Mouse (Mus musculus): ENCODE measurements around the gene Fastk.

Gene Fastk

DNA sequence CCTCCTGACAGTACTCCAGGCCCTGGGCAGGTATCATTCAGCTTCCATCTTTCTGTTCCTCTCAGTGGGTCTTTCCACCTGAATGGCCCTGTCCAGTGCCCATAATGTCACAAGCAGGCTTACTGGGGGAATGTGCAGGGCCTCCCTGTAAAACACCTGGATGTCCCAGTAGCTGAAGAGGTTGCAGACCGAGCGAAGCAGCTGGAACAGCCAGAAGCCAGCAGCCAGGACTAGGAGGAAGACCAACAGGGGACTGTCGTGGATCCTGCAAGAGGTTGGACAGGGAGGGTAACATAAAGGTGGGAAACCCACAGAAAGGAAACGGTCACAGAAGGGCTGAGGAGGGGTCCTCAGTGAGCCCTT, 55.4 kb downstream of the Fastk start:
- no peak for DNase-seq (ENCODE audit: low spot score)

DNA sequence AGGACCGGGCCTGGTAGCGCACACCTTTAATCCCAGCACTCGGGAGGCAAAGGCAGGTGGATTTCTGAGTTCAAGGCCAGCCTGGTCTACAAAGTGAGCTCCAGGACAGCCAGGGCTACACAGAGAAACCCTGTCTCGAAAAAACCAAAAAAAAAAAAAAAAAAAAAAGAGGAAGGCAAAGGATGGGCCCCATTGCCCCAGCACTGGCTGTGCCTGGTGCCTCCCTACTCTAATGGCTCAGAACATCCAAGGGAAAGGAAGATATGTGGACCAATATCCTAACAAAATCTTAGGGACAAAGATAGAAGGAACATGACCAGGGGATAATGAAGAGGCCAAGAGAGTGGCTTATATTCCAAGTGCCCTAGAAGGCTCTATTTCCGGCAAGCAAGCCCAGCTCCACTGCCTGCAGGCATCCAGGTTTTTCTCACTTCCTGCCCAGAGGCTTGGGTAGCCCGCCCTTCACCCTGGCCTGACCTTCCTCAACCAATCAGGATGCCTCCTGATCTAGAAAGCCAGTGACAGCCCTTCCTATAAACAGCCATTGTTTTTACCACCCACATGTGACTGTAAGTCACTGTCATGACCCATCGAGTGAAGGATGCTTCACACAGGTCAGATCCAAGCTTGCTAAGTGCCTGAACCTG, 56.0 kb downstream of the Fastk start:
- DNase-seq (ENCODE audit: low spot score) = no peak
